Mouse (Mus musculus) kidney, postnatal 14 days (tissue): Measurements from ENCODE around the gene Zfp831.
A peak's percentile ranks its signal among the peaks of the same experiment; 100 is the strongest.

Experiments used
- DNase-seq: peaks from one replicate; pipeline ENCODE4 v3.0.0; 2022; ENCODE audit warnings: mixed read lengths

Gene Zfp831

GRCm38 (mm10) chr2:174643448-174644144 lies at the start of gene Zfp831:
Gene Zfp831 (plus strand): TSS chr2:174643534.
- DNase-seq, result no peak

GRCm38 (mm10) chr2:174594965-174595364 lies 48.4 kb upstream of the Zfp831 start:
- DNase-seq, result no peak

- no peak for DNase-seq
These were observed 47.7 kb upstream of the Zfp831 start for GRCm38 (mm10) chr2:174595611-174596010.

GRCm38 (mm10) chr2:174596457-174596856 lies 46.9 kb upstream of the Zfp831 start:
- no peak for DNase-seq

- no peak for DNase-seq
These were observed 44.9 kb upstream of the Zfp831 start for GRCm38 (mm10) chr2:174598451-174598850.

GRCm38 (mm10) chr2:174599071-174599635 lies 44.2 kb upstream of the Zfp831 start:
- no peak for DNase-seq

GRCm38 (mm10) chr2:174599853-174600271 lies 43.5 kb upstream of the Zfp831 start:
- peak; percentile 69 for DNase-seq

GRCm38 (mm10) chr2:174601938-174602685 lies 41.2 kb upstream of the Zfp831 start:
- DNase-seq, result no peak

- DNase-seq, result no peak
These were observed 40.0 kb upstream of the Zfp831 start for GRCm38 (mm10) chr2:174603321-174603720.

- DNase-seq, result no peak
These were observed 38.3 kb upstream of the Zfp831 start for GRCm38 (mm10) chr2:174605020-174605419.

- no peak for DNase-seq
These were observed 37.8 kb upstream of the Zfp831 start for GRCm38 (mm10) chr2:174605442-174606087.

GRCm38 (mm10) chr2:174606376-174606775 lies 37.0 kb upstream of the Zfp831 start:
- DNase-seq, result no peak

- DNase-seq, result no peak
These were observed 33.4 kb upstream of the Zfp831 start for GRCm38 (mm10) chr2:174609892-174610291.

GRCm38 (mm10) chr2:174612386-174613063 lies 30.8 kb upstream of the Zfp831 start:
- DNase-seq, result no peak

GRCm38 (mm10) chr2:174613221-174613620 lies 30.1 kb upstream of the Zfp831 start:
- no peak for DNase-seq

- no peak for DNase-seq
These were observed 29.4 kb upstream of the Zfp831 start for GRCm38 (mm10) chr2:174613921-174614441.

GRCm38 (mm10) chr2:174621881-174622280 lies 21.5 kb upstream of the Zfp831 start:
- DNase-seq, result no peak

GRCm38 (mm10) chr2:174624430-174624829 lies 18.9 kb upstream of the Zfp831 start:
- no peak for DNase-seq

GRCm38 (mm10) chr2:174627021-174627420 lies 16.3 kb upstream of the Zfp831 start:
- no peak for DNase-seq

- no peak for DNase-seq
These were observed 14.0 kb upstream of the Zfp831 start for GRCm38 (mm10) chr2:174629299-174629850.

GRCm38 (mm10) chr2:174636750-174637149 lies 6.6 kb upstream of the Zfp831 start:
- DNase-seq, result peak; percentile 22

GRCm38 (mm10) chr2:174644975-174645374 lies 1.6 kb downstream of the Zfp831 start:
- no peak for DNase-seq
